Mouse (Mus musculus): ENCODE measurements around the gene Arih2. TPM values are rescaled to one million over a fixed set of nuclear protein-coding genes. Genes with fewer than 3 reads are reported as not detected.

Gene Arih2
- polyA plus RNA-seq, 1 experiment from 2014 or later, result 44.9 TPM

DNA sequence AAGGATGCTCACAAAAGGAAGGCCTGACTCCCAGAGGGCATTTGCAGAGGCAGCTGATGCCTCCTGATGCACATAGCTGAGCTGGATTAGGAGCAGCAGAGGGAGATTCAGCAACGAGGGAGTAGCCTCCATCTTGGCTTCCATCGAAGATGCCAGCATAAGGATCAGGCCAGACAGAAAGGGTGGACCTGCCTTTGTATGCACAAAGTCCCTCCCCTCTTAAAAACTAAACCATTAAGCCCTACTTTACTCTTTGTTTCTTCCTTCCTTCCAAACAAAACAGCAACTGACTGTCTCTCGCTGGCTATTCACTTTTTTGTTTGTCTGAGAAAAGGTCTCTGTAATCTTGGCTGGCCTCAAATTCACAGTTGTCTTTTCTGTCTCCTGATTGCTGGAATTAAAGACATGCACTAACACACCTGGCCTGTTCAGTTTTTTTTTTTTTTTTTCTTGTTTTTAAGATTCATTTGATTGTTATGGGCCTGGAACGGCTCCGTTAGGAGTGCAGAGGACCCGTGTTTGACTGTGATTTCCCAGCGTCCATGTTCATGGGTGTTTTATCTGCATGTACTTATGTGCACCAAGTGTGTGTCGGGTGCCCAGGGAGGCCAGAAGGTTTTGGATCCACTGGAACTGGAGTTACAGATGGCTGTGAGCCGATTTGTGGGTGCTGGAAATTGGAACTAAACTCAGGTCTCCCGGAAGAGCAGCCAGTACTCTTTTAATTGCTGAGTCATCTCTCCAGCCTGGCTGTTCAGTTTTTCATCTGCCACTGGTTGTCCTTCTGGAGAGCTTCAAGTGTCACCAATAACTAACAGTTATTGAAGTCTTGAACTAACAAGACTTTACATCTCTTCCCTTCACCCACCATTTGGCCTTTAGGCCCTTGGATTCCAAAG is 5.6 kb upstream of the Arih2 start:
- Histone ChIP-seq H3K27ac (ENCODE audit: low read depth) (no peak overlapping the region), H3K4me1 (ENCODE audit: insufficient read depth) (peaks cover 4% of the 10 kb centered on the region; the same call in 1 of the 2 replicates), H3K27me3 (ENCODE audit: insufficient read depth, low read length) (no peaks in the 10 kb centered on the region), H3K4me2 (no peak overlapping the region), H3K9ac (no peak overlapping the region), H3K4me3 (ENCODE audit: low read depth, low read length) (no peak overlapping the region), H3K36me3 (ENCODE audit: insufficient read depth) (no peaks in the 10 kb centered on the region), H3K9me3 (ENCODE audit: low read depth, low read length) (no peaks in the 10 kb centered on the region)
- WGBS, result 74% methylated on average over 10 of the region's 10 CpGs
- no peak for TF ChIP-seq CTCF (IDR thresholded peaks at IDR 0.05; ENCODE audit: low read depth)
- DNase-seq, result no peak
- no peak for ATAC-seq (ENCODE audit: insufficient read depth)

- H3K27me3 ChIP-seq (ENCODE audit: insufficient read depth, low read length), result no peaks in the 10 kb centered on the region
- peak overlapping the region; percentile 89 for H3K9ac ChIP-seq
- H3K4me3 ChIP-seq (ENCODE audit: low read depth, low read length), result peak overlapping the region; percentile 99
- DNase-seq (no peak), ATAC-seq (ENCODE audit: insufficient read depth) (peak; percentile 32)
- H3K36me3 ChIP-seq (ENCODE audit: insufficient read depth), result 0 out of 2 replicates have a peak, but pooled peaks cover 3% of the 10 kb centered on the region
- H3K4me1 ChIP-seq (ENCODE audit: insufficient read depth), result peaks cover 6% of the 10 kb centered on the region; the same call in 1 of the 2 replicates
- H3K9me3 ChIP-seq (ENCODE audit: low read depth, low read length), result no peaks in the 10 kb centered on the region
- TF ChIP-seq CTCF (IDR thresholded peaks at IDR 0.05; ENCODE audit: low read depth), result no peak
- H3K4me2 ChIP-seq, result peak overlapping the region; percentile 89
- H3K27ac ChIP-seq (ENCODE audit: low read depth), result peak overlapping the region; percentile 94
- 22% methylated on average over 29 of the region's 29 CpGs for WGBS
Measured at GRCm38 (mm10) chr9:108649561-108650440, 615 bp upstream of the Arih2 start.

GRCm38 (mm10) chr9:108648166-108648565 is 1.0 kb downstream of the Arih2 start:
- no peaks in the 10 kb centered on the region for H3K9me3 ChIP-seq (ENCODE audit: low read depth, low read length)
- peak overlapping the region; percentile 94 for H3K27ac ChIP-seq (ENCODE audit: low read depth)
- 26% methylated on average over 10 of the region's 10 CpGs for WGBS
- no peak for TF ChIP-seq CTCF (IDR thresholded peaks at IDR 0.05; ENCODE audit: low read depth)
- DNase-seq (no peak), ATAC-seq (ENCODE audit: insufficient read depth) (no peak)
- H3K27me3 ChIP-seq (ENCODE audit: insufficient read depth, low read length), result no peaks in the 10 kb centered on the region
- peak overlapping the region; percentile 99 for H3K4me3 ChIP-seq (ENCODE audit: low read depth, low read length)
- H3K4me1 ChIP-seq (ENCODE audit: insufficient read depth), result peaks cover 6% of the 10 kb centered on the region; the same call in 1 of the 2 replicates
- H3K4me2 ChIP-seq, result peak overlapping the region; percentile 89
- peak overlapping the region; percentile 89 for H3K9ac ChIP-seq
- H3K36me3 ChIP-seq (ENCODE audit: insufficient read depth), result peaks cover 9% of the 10 kb centered on the region

DNA sequence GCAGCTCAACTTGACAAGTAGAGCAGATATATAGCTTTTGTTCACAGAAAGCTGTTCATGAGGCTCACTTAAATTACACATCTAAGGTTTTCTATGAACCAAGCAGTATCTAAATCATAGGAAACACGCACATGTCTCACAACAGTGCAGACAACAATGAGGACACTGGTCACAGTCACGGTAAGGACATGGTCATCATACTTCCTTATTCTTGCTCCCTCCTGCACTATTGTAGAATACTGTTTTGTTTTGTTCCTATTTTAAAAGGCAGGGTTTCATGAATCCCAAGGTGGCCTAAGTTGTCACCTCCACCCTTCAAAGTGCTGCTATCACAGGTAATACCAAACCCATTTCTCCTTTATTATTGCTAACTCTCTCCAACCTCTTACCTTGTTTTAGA is 9.4 kb downstream of the Arih2 start:
- H3K4me1 ChIP-seq (ENCODE audit: insufficient read depth), result no peaks in the 10 kb centered on the region
- no peak overlapping the region for H3K4me2 ChIP-seq
- H3K9ac ChIP-seq, result no peak overlapping the region
- DNase-seq (no peak), ATAC-seq (ENCODE audit: insufficient read depth) (no peak)
- no peak overlapping the region for H3K27ac ChIP-seq (ENCODE audit: low read depth)
- TF ChIP-seq CTCF (IDR thresholded peaks at IDR 0.05; ENCODE audit: low read depth), result no peak
- H3K36me3 ChIP-seq (ENCODE audit: insufficient read depth), result peaks cover 34% of the 10 kb centered on the region
- H3K27me3 ChIP-seq (ENCODE audit: insufficient read depth, low read length), result no peaks in the 10 kb centered on the region
- 92% methylated on average over 2 of the region's 2 CpGs for WGBS
- H3K9me3 ChIP-seq (ENCODE audit: low read depth, low read length), result no peaks in the 10 kb centered on the region
- no peak overlapping the region for H3K4me3 ChIP-seq (ENCODE audit: low read depth, low read length)

- Histone ChIP-seq H3K9ac (no peak overlapping the region), H3K4me1 (ENCODE audit: insufficient read depth) (no peaks in the 10 kb centered on the region), H3K27ac (ENCODE audit: low read depth) (no peak overlapping the region), H3K9me3 (ENCODE audit: low read depth, low read length) (no peaks in the 10 kb centered on the region), H3K36me3 (ENCODE audit: insufficient read depth) (peaks cover 24% of the 10 kb centered on the region), H3K4me2 (no peak overlapping the region), H3K27me3 (ENCODE audit: insufficient read depth, low read length) (no peaks in the 10 kb centered on the region), H3K4me3 (ENCODE audit: low read depth, low read length) (no peak overlapping the region)
- DNase-seq (no peak), ATAC-seq (ENCODE audit: insufficient read depth) (no peak)
- no peak for TF ChIP-seq CTCF (IDR thresholded peaks at IDR 0.05; ENCODE audit: low read depth)
- 71% methylated on average over 2 of the region's 2 CpGs for WGBS
Measured at GRCm38 (mm10) chr9:108635415-108635814, 13.8 kb downstream of the Arih2 start.

- Histone ChIP-seq H3K4me1 (ENCODE audit: insufficient read depth) (no peaks in the 10 kb centered on the region), H3K27me3 (ENCODE audit: insufficient read depth, low read length) (no peaks in the 10 kb centered on the region), H3K36me3 (ENCODE audit: insufficient read depth) (peaks cover 20% of the 10 kb centered on the region), H3K27ac (ENCODE audit: low read depth) (no peak overlapping the region), H3K9ac (no peak overlapping the region), H3K9me3 (ENCODE audit: low read depth, low read length) (no peaks in the 10 kb centered on the region), H3K4me3 (ENCODE audit: low read depth, low read length) (no peak overlapping the region), H3K4me2 (no peak overlapping the region)
- 74% methylated on average over 2 of the region's 2 CpGs for WGBS
- TF ChIP-seq CTCF (IDR thresholded peaks at IDR 0.05; ENCODE audit: low read depth), result no peak
- DNase-seq (no peak), ATAC-seq (ENCODE audit: insufficient read depth) (no peak)
Measured at GRCm38 (mm10) chr9:108633846-108634245, 15.3 kb downstream of the Arih2 start.

DNA sequence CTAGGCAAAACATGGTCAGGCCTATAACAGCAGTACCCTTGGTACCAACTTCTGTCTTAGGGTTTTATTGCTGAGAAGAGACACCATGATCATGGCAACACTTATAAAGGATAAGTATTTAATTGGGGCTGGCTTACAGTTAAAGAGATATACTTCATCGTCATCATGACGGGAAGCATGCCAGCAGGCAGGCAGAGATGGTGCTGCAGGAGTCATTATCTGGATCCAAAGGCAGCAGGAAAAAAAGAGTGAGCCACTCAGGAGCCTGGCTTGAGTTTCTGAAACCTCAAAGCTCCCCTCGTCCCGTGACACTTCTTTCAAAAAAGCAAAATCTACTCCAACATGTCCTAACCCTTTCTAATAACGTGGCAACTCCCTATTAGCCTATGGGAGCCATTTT is 16.8 kb downstream of the Arih2 start:
- WGBS, result 75% methylated on average over 5 of the region's 5 CpGs
- Histone ChIP-seq H3K27me3 (ENCODE audit: insufficient read depth, low read length) (no peaks in the 10 kb centered on the region), H3K4me2 (no peak overlapping the region), H3K4me3 (ENCODE audit: low read depth, low read length) (no peak overlapping the region), H3K36me3 (ENCODE audit: insufficient read depth) (peaks cover 20% of the 10 kb centered on the region), H3K9me3 (ENCODE audit: low read depth, low read length) (no peaks in the 10 kb centered on the region), H3K27ac (ENCODE audit: low read depth) (no peak overlapping the region), H3K4me1 (ENCODE audit: insufficient read depth) (no peaks in the 10 kb centered on the region), H3K9ac (no peak overlapping the region)
- ATAC-seq (ENCODE audit: insufficient read depth) (no peak), DNase-seq (no peak)
- no peak for TF ChIP-seq CTCF (IDR thresholded peaks at IDR 0.05; ENCODE audit: low read depth)
